Mouse (Mus musculus) liver, adult 2 months (tissue): ENCODE data around the gene Ap2a2. TPM values are rescaled to one million over a fixed set of nuclear protein-coding genes. Genes with fewer than 3 reads are reported as not detected.

Experiments
- DNase-seq: peaks from one replicate; pipeline ENCODE4 v3.0.0-alpha.2; 2011; ENCODE audit warnings: low read depth, low spot score; ENCODE audit errors: extremely low read depth
- H3K27ac ChIP-seq: fragments of 200-500 bp; replicated peaks from 2 replicates; pipeline ENCODE4 v1.5.1; 2012; ENCODE audit warnings: low read depth, mild to moderate bottlenecking, control low read depth, inconsistent platforms, low read length; ENCODE audit not compliant: insufficient read depth
- H3K27me3 ChIP-seq: fragments of 200-500 bp; 2 replicates; pipeline ENCODE4 v1.6.1; 2012; ENCODE audit warnings: mild to moderate bottlenecking, moderate library complexity, low read length, inconsistent platforms; ENCODE audit not compliant: control insufficient read depth, insufficient read depth
- H3K36me3 ChIP-seq: fragments of 200-500 bp; 2 replicates; pipeline ENCODE4 v1.6.1; 2012; ENCODE audit warnings: low read length, inconsistent platforms; ENCODE audit not compliant: control insufficient read depth, insufficient read depth
- H3K4me1 ChIP-seq: fragments of 200-500 bp; 2 replicates; pipeline ENCODE4 v1.6.1; 2011; ENCODE audit warnings: low read length; ENCODE audit not compliant: control insufficient read depth, insufficient read depth
- H3K4me3 ChIP-seq: fragments of 200-500 bp; 2 replicates; pipeline ENCODE4 v1.5.1; 2011; ENCODE audit warnings: low read depth, mild to moderate bottlenecking, control low read depth, low read length, moderate library complexity; ENCODE audit not compliant: insufficient read depth
- H3K79me2 ChIP-seq: fragments of 200-500 bp; 2 replicates; pipeline ENCODE4 v1.6.1; 2012; ENCODE audit warnings: inconsistent platforms, mild to moderate bottlenecking, low read length, moderate library complexity; ENCODE audit not compliant: control insufficient read depth, insufficient read depth
- H3K9ac ChIP-seq: fragments of 200-500 bp; 2 replicates; pipeline ENCODE4 v1.6.1; 2012; ENCODE audit warnings: low read depth, mild to moderate bottlenecking, control low read depth, inconsistent platforms, low read length
- POLR2A ChIP-seq: fragments of 200-500 bp; IDR thresholded peaks from 2 replicates; pipeline ENCODE4 v1.6.1; 2011; ENCODE audit warnings: low read length, control low read depth; ENCODE audit not compliant: insufficient read depth; ENCODE audit errors: extremely low read depth
- WGBS: fragments of 180-500 bp; shearing (Covaris S2); methylation state at CpG from one replicate; pipeline ENCODE4 v1.1.7; 2018; 5-methylcytosine and 5-hydroxymethylcytosine counted together
- polyA plus RNA-seq: library from polyadenylated mRNA; depleted of rRNA; stranded (reverse); fragments of >200 nt; gene quantifications from 2 replicates; pipeline ENCODE4 v1.2.3, GENCODE M21; 2012; rRNA removed
- total RNA-seq: library from RNA; depleted of rRNA; stranded (reverse); fragments of >200 nt; gene quantifications from 2 replicates; pipeline ENCODE4 v1.2.3, GENCODE M21; 2014; rRNA removed

Ap2a2 gene
- total and polyA plus RNA-seq, 2 experiments = 37.9 to 42.2 TPM

- Histone ChIP-seq H3K79me2 (no peaks in the 10 kb centered on the region), H3K27me3 (no peaks in the 10 kb centered on the region), H3K9ac (no peak overlapping the region), H3K27ac (no peak overlapping the region), H3K36me3 (no peaks in the 10 kb centered on the region), H3K4me1 (no peaks in the 10 kb centered on the region), H3K4me3 (no peak overlapping the region)
- 71% methylated on average over 4 of the region's 4 CpGs for WGBS
- no peak for TF ChIP-seq POLR2A
- DNase-seq = no peak
Observed at GRCm38 (mm10) chr7:141678922-141679321, 116.9 kb downstream of the Ap2a2 start.

Other genes starting within 250 kb of the Ap2a2 start
- gene Deaf1, start 234.5 kb upstream of the Ap2a2 start, total RNA-seq = 3.1 and 5.8 TPM in 2 replicates
- gene Deaf1, start 234.5 kb upstream of the Ap2a2 start, polyA plus RNA-seq = 6.9 and 7.8 TPM in 2 replicates
- 8.9 and 10.3 TPM in 2 replicates for gene Tmem80, start 234.4 kb upstream of the Ap2a2 start, total RNA-seq
- gene Tmem80, start 234.4 kb upstream of the Ap2a2 start, polyA plus RNA-seq = 14.3 and 20.9 TPM in 2 replicates
- gene Eps8l2, start 223.3 kb upstream of the Ap2a2 start, total RNA-seq = 17.4 and 38.5 TPM in 2 replicates
- gene Eps8l2, start 223.3 kb upstream of the Ap2a2 start, polyA plus RNA-seq = 80.9 and 117 TPM in 2 replicates
- gene Taldo1, start 170.0 kb upstream of the Ap2a2 start, total RNA-seq = 160 and 195 TPM in 2 replicates
- gene Taldo1, start 170.0 kb upstream of the Ap2a2 start, polyA plus RNA-seq = 125 and 166 TPM in 2 replicates
- 15.1 and 23.5 TPM in 2 replicates for gene Gatd1, start 148.0 kb upstream of the Ap2a2 start, total RNA-seq
- gene Gatd1, start 148.0 kb upstream of the Ap2a2 start, polyA plus RNA-seq = 34.9 and 36.2 TPM in 2 replicates
- 0.13 TPM in 1 of 2 replicates, not detected in the other for gene Cend1, start 132.7 kb upstream of the Ap2a2 start, total RNA-seq
- gene Cend1, start 132.7 kb upstream of the Ap2a2 start, polyA plus RNA-seq = 0.09 and 0.10 TPM in 2 replicates
- gene Slc25a22, start 124.3 kb upstream of the Ap2a2 start, total RNA-seq = 26.1 and 40.7 TPM in 2 replicates
- gene Slc25a22, start 124.3 kb upstream of the Ap2a2 start, polyA plus RNA-seq = 315 and 345 TPM in 2 replicates
- gene Pidd1, start 118.1 kb upstream of the Ap2a2 start, total RNA-seq = 0.37 and 0.94 TPM in 2 replicates
- gene Pidd1, start 118.1 kb upstream of the Ap2a2 start, polyA plus RNA-seq = 3.8 and 4.7 TPM in 2 replicates
- gene Rplp2, start 114.8 kb upstream of the Ap2a2 start, total RNA-seq = 255 and 308 TPM in 2 replicates
- gene Rplp2, start 114.8 kb upstream of the Ap2a2 start, polyA plus RNA-seq = 265 and 286 TPM in 2 replicates
- gene Pnpla2, start 107.0 kb upstream of the Ap2a2 start, total RNA-seq = 22.6 and 31.7 TPM in 2 replicates
- gene Pnpla2, start 107.0 kb upstream of the Ap2a2 start, polyA plus RNA-seq = 83.7 and 84.8 TPM in 2 replicates
- 3.7 and 4.3 TPM in 2 replicates for gene Cracr2b, start 101.1 kb upstream of the Ap2a2 start, total RNA-seq
- 4.7 and 8.7 TPM in 2 replicates for gene Cracr2b, start 101.1 kb upstream of the Ap2a2 start, polyA plus RNA-seq
- gene Cd151, start 94.8 kb upstream of the Ap2a2 start, total RNA-seq = 51.9 and 52.7 TPM in 2 replicates
- gene Cd151, start 94.8 kb upstream of the Ap2a2 start, polyA plus RNA-seq = 92.8 and 103 TPM in 2 replicates
- gene Polr2l, start 87.0 kb upstream of the Ap2a2 start, total RNA-seq = 41.1 and 43.3 TPM in 2 replicates
- 42.8 and 45.7 TPM in 2 replicates for gene Polr2l, start 87.0 kb upstream of the Ap2a2 start, polyA plus RNA-seq
- 66.9 and 67.1 TPM in 2 replicates for gene Tspan4, start 86.9 kb upstream of the Ap2a2 start, total RNA-seq
- gene Tspan4, start 86.9 kb upstream of the Ap2a2 start, polyA plus RNA-seq = 78.1 and 135 TPM in 2 replicates
- gene Chid1, start 22.3 kb upstream of the Ap2a2 start, total RNA-seq = 24.2 and 30.6 TPM in 2 replicates
- gene Chid1, start 22.3 kb upstream of the Ap2a2 start, polyA plus RNA-seq = 32.6 and 45.1 TPM in 2 replicates
- 0.07 TPM in 1 of 2 replicates, not detected in the other for gene Muc6, start 93.1 kb downstream of the Ap2a2 start, total RNA-seq
- not detected in 2 replicates for gene Muc6, start 93.1 kb downstream of the Ap2a2 start, polyA plus RNA-seq
- gene Muc2, start 128.2 kb downstream of the Ap2a2 start, total RNA-seq = not detected in 2 replicates
- 2.4 and 3.7 TPM in 2 replicates for gene Muc2, start 128.2 kb downstream of the Ap2a2 start, polyA plus RNA-seq
- not detected in 2 replicates for gene Muc5ac, start 226.8 kb downstream of the Ap2a2 start, total RNA-seq
- gene Muc5ac, start 226.8 kb downstream of the Ap2a2 start, polyA plus RNA-seq = 0.01 TPM in 1 of 2 replicates, not detected in the other